Mouse (Mus musculus): ENCODE measurements around the gene Nrn1l.

Nrn1l gene

DNA sequence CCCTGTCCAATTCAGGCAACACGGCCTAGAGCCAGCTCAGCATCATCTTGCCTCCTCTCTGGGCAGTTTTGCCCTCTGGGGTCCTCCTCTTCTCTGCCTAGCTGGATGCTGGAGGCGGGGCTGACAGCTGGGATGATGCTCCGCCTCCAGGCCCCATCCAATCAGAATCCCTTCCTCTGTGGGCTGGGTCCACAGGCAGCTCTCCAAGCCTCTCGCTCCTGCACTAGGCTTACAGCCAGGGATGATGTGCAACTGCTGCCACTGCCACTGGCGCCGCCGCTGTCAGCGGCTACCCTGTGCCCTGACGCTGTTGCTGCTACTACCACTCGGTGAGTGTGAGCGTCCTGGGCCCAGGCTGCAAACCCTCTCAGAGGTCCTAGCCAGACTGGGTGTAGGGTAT is at the start of gene Nrn1l:
Gene Nrn1l, plus strand, starts transcription at position 229 of the 400 bp plus-strand sequence.
- no peak for DNase-seq (ENCODE audit: low read depth)

DNA sequence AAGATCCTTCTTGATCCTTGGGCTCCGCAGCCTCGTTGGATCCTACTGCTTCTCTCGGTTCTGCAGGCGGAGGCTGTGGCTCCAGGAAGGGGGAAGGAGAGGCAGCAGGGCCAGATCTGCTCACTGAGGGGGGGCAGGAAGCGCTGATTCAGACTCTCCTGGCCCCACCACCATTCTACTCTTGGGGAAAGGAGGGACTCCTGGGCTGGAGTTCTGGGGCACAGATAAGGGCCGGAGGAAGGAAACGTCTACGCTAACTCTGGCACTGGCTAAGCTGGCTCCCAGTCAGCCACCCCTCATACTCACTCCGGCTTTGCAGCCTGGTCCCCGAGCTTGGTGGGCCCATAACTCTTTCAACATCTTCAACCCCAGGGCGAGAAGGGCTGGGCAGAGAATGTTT is 46.7 kb upstream of the Nrn1l start:
- no peak for DNase-seq (ENCODE audit: low read depth)

DNA sequence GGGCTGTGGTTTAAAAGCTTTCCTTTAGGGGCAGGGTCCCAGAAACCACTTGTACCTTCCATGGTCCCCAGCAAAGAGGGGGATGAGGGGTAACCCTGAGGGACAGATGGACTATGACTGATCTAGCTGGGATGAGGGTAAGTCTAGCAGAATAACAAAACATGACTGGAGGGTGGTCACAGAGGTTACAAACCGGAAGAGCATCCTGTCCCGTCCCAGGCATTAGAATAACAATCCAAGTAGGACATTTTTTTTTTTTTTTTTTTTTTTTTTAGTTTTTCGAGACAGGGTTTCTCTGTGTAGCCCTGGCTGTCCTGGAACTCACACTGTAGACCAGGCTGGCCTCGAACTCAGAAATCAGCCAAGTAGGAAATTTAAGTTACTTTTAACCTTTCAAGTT is 43.4 kb upstream of the Nrn1l start:
- DNase-seq (ENCODE audit: low read depth) = no peak

DNA sequence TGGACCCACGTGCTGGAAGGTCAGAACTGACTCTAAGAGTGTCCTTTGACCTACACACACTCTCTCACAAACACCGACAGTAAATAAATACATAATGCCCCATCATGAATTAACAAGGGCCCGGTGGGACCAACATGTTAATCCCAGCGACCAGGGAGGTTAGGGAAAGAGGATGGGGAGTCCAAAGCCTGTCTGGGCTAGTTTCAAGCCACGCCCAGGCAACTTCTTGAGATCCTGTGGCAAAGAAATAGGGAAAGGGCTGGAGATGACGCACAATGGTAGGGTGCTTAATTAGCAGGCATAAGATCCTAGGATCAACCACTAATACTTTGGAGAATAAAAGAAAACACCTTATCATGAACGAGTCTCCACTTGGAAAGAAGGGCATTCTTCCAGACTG is 42.8 kb upstream of the Nrn1l start:
- no peak for DNase-seq (ENCODE audit: low read depth)

DNA sequence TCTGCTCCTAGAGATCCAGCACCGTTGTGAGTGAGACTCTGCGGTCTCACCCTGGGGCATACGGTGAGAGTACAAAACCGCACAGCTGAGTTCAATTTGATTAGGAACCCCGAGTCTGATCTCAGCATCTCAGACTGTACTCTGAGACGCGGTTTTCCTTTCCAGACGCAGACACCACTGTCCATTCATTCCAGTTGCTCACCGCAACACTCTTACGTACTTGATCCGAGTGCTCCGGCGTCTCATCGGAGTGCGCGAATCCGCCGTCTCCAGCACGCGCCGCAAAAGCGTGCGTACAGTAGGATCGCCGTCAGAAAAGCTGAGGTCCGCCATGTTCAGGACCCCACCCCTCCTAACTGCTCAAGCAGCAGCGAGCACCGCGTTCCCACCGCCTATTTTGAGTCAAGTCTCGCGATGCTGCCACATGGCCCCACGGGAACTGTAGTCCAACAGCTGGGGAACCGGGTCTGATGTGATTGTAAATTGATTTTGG is 41.7 kb upstream of the Nrn1l start:
- peak; percentile 90 for DNase-seq (ENCODE audit: low read depth)

DNA sequence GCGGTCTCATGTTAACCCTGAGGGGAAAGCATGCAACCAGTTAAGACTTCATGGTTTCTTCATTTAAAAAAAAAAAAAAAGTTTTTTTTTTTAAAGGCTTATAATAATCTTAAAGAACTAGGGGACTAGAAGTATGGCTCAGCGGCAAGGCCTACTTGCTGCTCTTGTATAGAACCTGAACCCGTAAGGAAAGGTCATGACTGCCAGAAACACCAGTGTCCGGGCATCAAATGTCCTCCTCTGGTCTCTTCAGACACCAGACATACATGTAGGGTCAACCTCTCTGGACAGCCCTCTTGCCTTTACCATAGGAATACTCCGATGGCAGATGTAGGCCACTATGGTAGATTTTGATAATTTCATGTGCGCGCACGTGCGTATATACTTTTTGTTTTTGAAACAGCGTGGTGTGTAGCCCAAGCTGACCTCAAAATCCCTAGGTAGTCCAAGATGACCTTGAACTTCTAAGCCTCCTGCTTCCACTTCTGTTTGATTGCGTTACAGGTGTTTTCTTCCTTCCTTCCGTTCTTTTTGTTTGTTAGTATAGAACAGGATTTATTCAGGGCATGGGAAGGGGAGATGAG is 41.1 kb upstream of the Nrn1l start:
- DNase-seq (ENCODE audit: low read depth) = no peak

DNA sequence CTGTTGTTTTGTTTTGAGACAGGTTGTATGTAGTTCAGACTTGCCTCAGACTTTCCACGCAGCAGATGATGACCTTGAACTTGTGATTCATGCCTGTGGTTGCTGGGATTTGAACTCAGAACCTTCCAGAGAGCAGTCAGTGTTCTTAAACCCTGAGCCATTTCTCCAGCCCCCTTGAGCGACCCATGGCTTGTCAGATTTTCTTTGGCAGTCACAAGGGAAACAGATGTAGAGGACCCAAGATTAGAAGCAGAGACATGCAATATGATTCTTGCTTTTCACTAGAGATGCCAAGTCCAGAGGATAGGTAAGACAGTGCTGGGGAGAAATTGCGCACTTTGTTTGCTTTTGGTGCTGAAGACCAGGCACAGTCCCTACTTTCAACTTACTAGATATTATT is 40.2 kb upstream of the Nrn1l start, which contains the start of gene Cenpt:
Gene Cenpt, minus strand, starts transcription at position 101 of the 400 bp plus-strand sequence.
- DNase-seq (ENCODE audit: low read depth) = no peak

DNA sequence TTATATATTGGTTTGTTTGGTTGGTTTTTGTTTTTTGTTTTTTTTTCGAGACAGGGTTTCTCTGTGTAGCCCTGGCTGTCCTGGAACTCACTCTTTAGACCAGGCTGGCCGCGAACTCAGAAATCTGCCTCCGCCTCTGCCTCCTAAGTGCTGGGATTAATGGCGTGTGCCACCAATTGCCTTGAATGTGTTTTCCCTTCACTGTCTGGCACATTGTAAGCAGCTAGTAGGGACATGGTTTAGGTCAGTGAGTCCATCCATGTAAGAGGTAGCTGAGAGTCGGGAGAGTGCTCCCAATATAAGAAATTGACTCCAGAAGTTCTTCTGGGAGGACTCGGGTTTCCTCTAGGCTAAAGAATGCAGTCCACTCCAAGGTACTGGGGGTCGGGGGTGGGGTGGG is 39.1 kb upstream of the Nrn1l start:
- no peak for DNase-seq (ENCODE audit: low read depth)

DNA sequence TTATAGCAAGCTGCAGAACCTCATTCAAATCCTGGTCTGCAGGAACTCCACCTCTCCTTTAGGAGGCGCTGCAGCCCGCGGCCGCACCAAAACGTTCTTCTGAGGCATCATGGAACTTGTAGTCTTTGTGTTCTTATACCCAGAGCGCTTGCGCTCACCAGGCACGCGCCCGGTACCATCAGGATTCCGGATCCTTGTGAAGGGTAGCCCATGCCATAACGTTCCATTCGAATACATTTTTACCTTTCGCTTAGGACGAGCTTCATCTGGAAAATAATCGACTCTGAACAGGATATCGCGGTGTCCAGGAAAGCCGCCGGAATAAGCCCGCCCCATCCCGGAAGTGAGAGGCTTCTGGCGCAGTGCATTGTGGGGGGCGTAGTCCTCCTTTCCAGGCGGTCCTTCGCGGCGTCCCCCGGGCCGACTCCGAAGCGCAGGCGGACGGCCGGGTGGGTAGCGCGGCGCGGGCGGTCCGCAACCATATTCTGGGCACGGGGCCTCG is 38.6 kb upstream of the Nrn1l start, which contains the start of gene Thap11:
Gene Thap11, plus strand, starts transcription at position 418 of the 502 bp plus-strand sequence.
- DNase-seq (ENCODE audit: low read depth) = peak; percentile 87

DNA sequence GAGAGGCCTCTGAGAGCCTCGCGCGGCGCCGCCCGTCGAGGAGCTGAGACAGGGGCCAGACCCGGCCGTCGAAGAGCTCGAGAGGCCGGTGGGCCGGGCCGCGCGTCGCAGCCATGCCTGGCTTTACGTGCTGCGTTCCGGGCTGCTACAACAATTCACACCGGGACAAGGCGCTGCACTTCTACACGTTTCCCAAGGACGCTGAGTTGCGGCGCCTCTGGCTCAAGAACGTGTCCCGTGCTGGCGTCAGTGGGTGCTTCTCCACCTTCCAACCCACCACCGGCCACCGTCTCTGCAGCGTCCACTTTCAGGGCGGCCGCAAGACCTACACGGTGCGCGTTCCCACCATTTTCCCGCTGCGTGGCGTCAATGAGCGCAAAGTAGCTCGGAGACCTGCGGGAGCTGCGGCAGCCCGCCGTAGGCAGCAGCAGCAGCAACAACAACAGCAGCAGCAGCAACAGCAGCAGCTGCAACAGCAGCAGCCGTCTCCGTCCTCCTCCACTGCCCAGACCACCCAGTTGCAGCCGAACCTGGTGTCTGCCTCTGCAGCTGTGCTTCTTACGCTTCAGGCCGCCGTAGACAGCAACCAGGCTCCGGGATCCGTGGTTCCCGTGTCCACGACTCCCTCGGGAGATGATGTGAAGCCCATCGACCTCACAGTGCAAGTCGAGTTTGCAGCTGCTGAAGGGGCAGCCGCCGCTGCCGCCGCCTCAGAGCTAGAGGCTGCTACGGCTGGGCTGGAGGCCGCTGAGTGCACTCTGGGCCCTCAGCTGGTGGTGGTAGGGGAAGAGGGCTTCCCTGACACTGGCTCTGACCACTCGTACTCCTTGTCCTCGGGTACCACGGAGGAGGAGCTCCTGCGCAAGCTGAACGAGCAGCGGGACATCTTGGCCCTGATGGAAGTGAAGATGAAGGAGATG is 37.9 kb upstream of the Nrn1l start:
- DNase-seq (ENCODE audit: low read depth) = no peak

DNA sequence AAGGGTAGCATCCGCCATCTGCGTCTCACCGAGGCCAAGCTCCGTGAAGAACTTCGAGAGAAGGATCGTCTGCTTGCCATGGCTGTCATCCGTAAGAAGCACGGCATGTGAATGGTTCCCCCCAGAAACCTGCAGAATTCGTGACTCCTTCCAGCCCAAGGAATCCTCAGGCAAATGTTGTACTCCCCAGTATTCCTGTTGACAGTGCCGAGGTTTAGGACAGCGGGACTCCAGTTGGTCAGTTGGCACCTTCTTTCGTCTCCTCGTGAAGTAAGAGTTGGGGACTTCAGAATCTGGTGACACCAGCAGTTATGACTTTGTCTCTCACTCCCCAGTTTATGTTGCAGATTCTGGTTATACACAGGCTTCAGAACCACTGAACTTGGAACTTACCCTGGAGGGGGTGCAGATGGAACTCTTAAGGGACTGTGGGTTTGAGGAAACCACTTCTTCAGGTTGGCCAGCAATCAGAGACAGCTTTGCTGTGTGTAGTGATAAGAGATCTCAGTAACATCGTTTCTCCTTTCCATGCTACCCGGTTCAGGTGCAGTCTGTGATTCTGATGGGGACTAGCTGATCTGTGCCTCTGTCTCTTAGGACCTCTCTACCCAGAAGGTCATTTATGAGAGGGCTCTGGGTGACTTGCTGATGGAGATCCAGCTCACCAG is 37.1 kb upstream of the Nrn1l start:
- no peak for DNase-seq (ENCODE audit: low read depth)

DNA sequence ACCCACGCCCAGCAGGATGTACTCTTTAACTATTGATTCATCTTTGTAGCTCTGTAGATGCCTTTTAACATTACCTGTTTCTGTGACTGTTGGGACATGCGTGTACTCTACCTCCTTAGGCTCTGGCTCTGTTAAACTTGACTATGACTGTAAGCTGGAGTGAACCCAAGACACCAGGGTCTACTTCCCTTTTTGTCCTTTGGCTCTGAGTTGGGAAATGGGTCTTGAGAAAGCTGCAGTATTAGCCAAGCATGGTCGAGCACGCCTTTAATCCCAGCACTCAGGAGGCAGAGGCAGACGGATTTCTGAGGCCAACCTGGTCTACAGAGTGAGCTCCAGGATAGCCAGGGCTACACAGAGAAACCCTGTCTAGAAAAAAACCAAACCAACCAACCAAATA is 34.9 kb upstream of the Nrn1l start:
- DNase-seq (ENCODE audit: low read depth) = no peak

DNA sequence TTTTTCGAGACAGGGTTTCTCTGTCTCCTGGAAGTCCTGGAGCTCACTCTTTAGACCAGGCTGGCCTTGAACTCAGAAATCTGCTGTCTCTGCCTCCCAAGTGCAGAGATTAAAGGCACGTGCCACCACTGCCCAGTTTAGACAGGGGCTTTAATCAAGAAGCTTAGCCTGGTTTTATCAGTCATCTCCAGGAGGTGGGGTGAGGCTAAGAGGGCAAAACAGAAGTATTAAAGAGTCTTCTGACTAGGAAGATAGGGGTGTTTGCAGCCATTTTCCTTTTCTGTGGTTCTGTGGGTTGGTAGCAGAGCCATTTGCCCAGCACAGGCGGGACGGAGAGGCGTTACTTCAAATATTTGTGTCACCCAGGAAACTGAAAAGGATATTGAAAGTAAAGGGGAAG is 34.1 kb upstream of the Nrn1l start:
- no peak for DNase-seq (ENCODE audit: low read depth)

DNA sequence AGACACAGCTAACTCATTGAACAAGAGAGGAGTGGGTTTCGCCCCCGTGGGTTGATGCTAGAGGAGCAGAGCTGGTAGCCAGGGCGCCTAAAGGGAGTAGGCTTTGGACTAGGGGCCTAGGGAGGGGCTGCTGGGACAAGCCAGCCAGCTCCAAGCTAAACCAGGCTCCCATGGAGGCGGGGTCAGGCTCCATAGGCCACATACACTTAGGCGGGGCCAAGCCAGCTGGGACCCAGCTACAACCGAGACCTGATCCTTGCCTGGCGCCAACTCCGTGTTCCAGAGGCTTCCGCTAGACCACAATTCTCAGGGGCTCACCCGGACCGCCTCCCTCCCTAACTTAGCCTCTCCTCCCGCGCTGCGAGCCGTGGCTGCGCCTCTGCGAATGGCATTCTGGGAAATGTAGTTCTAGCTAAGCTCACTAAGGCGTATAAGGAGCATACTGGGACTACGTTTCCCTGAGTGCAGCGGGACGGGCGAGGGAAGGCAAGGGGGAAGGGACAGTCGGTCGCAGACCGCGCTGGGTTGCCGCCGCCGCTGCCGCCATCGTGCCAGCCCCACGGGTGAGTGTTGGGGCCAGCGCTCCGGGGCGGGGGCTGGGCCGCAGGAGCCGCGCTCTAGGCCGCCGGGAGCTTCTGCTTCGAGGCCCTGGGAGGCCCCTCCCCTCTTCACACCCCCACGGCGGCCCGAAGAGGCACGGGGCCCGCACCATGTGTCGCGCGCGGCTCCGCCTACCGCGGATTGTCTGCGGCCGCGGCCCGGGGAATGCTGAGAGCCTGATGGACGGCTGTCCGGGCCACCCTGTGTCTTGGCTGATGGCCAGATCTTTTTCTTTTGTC is 33.0 kb upstream of the Nrn1l start, which contains the start of gene Nutf2:
Gene Nutf2, plus strand, starts transcription at position 438 of the 839 bp plus-strand sequence.
- peak; percentile 92 for DNase-seq (ENCODE audit: low read depth)

DNA sequence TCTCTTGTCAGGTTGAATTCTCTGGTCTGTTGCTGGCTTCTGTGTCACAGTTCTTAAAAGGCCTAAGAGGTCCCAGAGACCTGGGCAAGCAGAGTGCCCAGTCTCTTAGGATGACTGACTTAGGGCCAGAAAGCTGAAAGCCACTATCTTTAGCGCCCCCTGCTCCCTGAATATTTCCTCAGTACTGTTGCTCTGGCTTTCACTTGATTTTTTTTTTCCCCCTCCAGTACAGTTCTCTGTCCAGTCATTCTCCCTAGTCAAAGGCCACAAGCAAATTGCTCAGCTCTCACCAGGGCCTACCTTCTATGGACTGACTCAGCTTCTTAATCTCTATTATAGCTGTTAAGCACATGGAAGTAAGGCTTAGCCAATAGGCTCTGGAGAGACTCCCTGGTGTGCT is 31.4 kb upstream of the Nrn1l start:
- DNase-seq (ENCODE audit: low read depth) = no peak

DNA sequence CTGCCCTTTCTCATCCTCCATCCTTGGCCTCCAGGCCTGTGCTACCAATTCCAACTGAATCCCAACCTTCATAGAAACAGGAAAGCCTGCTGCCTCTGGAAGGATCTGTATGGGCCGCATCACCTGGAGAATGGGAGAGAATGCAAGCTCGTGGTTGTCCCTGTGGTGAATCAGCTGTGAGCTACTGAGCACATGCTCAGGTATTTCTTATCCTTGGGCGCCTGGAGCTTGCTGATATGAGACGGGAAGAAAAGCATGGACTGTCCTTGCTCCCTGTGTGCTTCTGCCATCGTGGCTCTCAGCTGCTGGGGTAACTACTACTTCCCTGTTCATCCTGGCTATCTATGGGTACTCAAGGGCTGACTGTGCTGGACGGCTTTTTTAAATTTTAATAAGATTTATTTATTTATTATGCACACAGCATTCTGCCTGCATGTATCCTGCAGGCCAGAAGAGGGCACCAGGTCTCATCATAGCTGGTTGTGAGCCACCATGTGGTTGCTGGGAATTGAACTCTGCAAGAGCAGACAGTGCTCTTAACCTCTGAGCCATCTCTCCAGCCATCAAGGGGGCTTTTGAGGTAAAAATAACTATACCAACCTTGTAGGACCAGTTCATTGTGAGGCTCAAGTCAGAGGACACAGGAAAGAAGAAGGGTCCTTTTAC is 26.9 kb upstream of the Nrn1l start:
- DNase-seq (ENCODE audit: low read depth) = no peak

DNA sequence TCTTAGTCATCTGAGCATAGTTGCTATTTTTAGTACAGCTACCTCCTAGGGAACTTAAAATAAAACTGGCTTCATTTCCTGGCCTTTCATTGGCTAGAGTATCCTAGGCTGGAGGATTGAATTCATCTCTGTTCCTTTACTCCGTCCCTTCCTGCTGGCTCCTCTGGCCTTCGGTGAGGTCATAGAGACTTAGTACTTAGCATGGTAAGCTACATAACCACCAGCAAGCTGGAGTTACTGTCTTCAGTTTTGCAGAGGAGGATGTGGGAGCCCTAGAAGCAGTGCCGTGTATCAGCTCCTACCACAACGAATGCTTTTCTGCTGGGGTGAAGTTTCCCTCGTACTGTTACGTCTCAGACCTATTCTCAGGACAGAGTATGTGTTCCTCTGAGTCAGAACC is 19.1 kb upstream of the Nrn1l start:
- no peak for DNase-seq (ENCODE audit: low read depth)

DNA sequence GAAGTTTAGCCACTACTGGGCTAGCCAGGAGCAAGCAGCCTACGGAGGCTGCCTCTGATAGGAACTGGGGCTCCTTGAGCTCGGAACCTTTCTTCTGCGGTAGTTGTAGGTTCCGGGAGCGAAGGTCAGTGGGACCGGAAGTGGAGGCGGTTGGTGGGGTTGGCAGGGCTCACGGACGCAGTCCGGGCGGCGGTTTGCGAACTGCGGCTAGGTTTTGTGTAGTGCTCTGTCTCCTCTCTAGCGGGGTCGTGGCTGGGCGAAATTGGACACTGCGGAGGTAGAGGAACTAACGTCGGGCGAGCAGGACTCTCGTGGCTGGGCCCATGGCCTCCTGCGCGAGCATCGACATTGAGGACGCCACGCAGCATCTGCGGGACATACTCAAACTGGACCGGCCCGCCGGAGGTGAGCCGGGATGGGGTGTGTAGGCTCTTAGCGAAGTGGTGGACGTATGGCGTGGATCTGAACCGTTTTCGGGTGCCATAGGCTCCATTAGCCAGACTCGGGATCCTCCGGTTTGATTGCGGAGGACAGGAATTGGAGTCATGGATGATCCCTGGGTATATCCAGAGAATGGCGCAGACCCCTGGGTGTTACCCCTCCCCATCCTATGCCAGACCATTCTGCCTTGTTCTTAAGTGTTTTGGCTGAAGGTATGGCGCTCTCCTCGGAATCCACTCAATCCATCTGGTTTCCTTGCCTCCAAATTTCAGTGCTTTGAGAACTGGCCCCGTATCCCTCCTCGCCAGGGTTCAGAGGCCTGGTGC is 12.4 kb upstream of the Nrn1l start, which contains the start of gene Edc4:
Gene Edc4, plus strand, starts transcription at position 128 of the 767 bp plus-strand sequence.
- DNase-seq (ENCODE audit: low read depth) = peak; percentile 91

DNA sequence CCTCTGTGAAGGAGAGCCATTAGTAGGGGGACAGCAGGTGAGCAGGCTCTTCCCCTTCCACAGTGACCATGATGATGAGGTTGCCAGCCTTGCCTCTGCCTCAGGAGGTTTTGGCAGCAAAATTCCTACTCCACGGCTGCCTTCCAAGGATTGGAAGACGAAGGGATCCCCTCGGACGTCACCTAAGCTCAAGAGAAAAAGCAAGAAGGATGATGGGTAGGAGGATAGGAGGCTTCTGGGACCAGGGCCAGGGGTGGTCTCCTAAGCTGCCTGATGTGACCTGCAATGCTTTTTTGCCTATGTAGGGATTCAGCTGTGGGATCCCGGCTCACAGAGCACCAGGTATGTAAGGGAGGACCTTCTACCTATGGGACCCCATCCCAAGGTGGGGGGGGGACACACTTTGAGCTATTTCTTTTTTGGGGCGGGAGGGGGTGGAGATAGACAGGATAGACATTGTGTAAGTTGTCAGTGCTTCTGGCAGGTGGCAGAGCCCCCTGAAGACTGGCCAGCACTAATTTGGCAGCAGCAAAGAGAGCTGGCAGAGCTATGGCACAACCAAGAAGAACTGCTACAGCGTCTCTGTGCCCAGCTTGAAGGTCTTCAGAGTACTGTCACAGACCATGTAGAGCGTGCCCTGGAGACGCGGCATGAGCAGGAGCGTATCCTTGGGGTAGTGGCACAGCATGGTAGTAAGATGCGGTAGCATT is 3.5 kb upstream of the Nrn1l start:
- DNase-seq (ENCODE audit: low read depth) = no peak

Measured in c-Kit-positive CD71-negative TER-119-negative erythroid progenitor cells, embryonic 14.5 days (primary cell).